Mouse (Mus musculus) liver, adult 2 months (tissue): ENCODE results near the gene Snd1.
A peak's percentile ranks its signal among the peaks of the same experiment; 100 is the strongest.

Source experiments
- CTCF ChIP-seq: fragments of 200-500 bp; IDR thresholded peaks from 2 replicates; pipeline ENCODE4 v1.5.1; 2011; ENCODE audit warnings: low read depth, low read length, control low read depth
- POLR2A ChIP-seq: fragments of 200-500 bp; IDR thresholded peaks from 2 replicates; pipeline ENCODE4 v1.6.1; 2011; ENCODE audit warnings: low read length, control low read depth; ENCODE audit not compliant: insufficient read depth; ENCODE audit errors: extremely low read depth

DNA sequence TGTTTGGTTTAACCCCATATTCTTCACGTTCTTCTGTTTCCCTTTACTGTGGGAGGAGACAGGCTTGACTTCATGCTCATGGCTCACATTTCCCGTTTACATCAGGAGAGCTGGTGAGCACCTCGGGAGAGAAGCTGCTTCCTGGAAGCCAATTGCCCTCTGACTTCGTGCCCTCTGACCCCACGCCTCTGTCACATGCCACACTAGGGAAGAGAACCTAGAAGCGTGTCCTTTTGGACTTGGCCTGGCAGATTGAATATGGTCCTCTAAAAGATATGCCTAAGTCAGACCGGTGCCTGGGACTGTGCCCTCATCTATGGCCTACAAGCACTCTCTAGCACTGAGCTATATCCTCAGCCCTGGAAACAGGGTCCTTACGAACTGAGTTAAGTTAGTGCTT is 430.4 kb downstream of the Snd1 start:
- no peak for TF ChIP-seq POLR2A
- 0 out of 2 replicates have a peak, but pooled peaks have one; percentile 2 for TF ChIP-seq CTCF
